Mouse (Mus musculus): ENCODE measurements at regions not wholly inside any gene's neighbourhood (a gene's known extent, or its start where the extent isn't known, plus 50 kb on each side); places are given as distances from the start of the nearest gene placed in this dataset.

GRCm38 (mm10) chr19:19969335-19969734 is 421.4 kb downstream of the Anxa1 start:
- TF ChIP-seq CTCF (IDR thresholded peaks at IDR 0.05 in 2 of 3, conservative IDR thresholded peaks at IDR 0.05 in 1 of 3; ENCODE audit: control insufficient read depth in 1 of 3, insufficient read depth in 1 of 3, low read depth in 2 of 3, low read length in 3 of 3, poor library complexity in 1 of 3, severe bottlenecking in 1 of 3): no peak
- TF ChIP-seq POLR2AphosphoS2 (IDR thresholded peaks at IDR 0.05; ENCODE audit: low read length): no peak
- no peak for TF ChIP-seq RCOR1 (IDR thresholded peaks at IDR 0.05; ENCODE audit: low read depth, low read length)
- no peak for TF ChIP-seq POLR2A (IDR thresholded peaks at IDR 0.05; ENCODE audit: control insufficient read depth in 1 of 2, insufficient read depth in 1 of 2, low read depth in 1 of 2, low read length in 2 of 2, poor library complexity in 1 of 2)
- no peak for TF ChIP-seq JUND (IDR thresholded peaks at IDR 0.05; ENCODE audit: low read depth, low read length)
- no peak for TF ChIP-seq TCF12 (IDR thresholded peaks at IDR 0.05; ENCODE audit: low read depth, low read length)
- no peak for TF ChIP-seq ZC3H11A (IDR thresholded peaks at IDR 0.05; ENCODE audit: low read depth, low read length)
- no peak for TF ChIP-seq GATA1 (IDR thresholded peaks at IDR 0.05; ENCODE audit: low read depth, low read length)
- no peak for TF ChIP-seq MXI1 (IDR thresholded peaks at IDR 0.05; ENCODE audit: low read depth, low read length)
- no peak for TF ChIP-seq USF1 (IDR thresholded peaks at IDR 0.05; ENCODE audit: low read depth, low read length)
- TF ChIP-seq EP300 (IDR thresholded peaks at IDR 0.05; ENCODE audit: low read depth in 1 of 2, low read length in 2 of 2): no peak
- no peak for TF ChIP-seq POLR2AphosphoS5 (IDR thresholded peaks at IDR 0.05; ENCODE audit: borderline replicate concordance, low read depth, low read length)
- TF ChIP-seq ETS1 (IDR thresholded peaks at IDR 0.05; ENCODE audit: low read depth, low read length): no peak
